Mouse (Mus musculus) heart, adult 2 months (tissue): ENCODE measurements around the gene Cel.

Source experiments
- CTCF ChIP-seq: fragments of 200-600 bp; IDR thresholded peaks from 2 replicates; pipeline ENCODE4 v1.8.1; 2022; ENCODE audit warnings: antibody characterized with exemption, mild to moderate bottlenecking, moderate library complexity
- EP300 ChIP-seq: fragments of 200-500 bp; IDR thresholded peaks from 2 replicates; pipeline ENCODE4 v1.6.1; 2011; ENCODE audit warnings: low read depth, low read length, control low read depth; ENCODE audit not compliant: insufficient read depth
- POLR2A ChIP-seq: fragments of 200-500 bp; IDR thresholded peaks from 2 replicates; pipeline ENCODE4 v1.6.1; 2011; ENCODE audit warnings: mild to moderate bottlenecking, low read depth, low read length, control low read depth; ENCODE audit not compliant: insufficient read depth

DNA sequence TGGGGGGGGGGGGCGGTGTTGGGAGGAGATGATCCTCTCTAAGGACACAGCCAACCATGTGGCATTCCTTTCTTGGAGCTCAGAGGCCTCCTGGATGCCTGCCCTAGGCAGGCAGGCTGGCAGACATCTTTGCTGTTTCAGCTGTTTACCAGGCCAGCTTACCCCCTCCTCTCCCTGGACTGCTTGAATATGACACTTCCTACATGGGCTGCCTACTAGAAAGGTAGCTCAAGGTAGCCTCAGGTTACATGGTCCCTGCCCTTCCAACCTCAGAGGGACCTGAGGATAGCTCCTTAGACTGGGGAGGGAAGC is 24.4 kb downstream of the Cel start:
- TF ChIP-seq EP300 (no peak), CTCF (no peak), POLR2A (no peak)
